Mouse (Mus musculus) adrenal gland, postnatal 10 days (tissue): ENCODE data around the gene Ctbp1. TPM values are rescaled to one million over a fixed set of nuclear protein-coding genes. Genes with fewer than 3 reads are reported as not detected.

Experiments
- DNase-seq: peaks from one replicate; pipeline ENCODE4 v3.0.0; 2021; ENCODE audit warnings: mixed read lengths
- total RNA-seq, 2 experiments: library from RNA; stranded (reverse); gene quantifications; 2 replicates each; pipeline ENCODE4 v1.2.3; 2021

Ctbp1 gene
- total RNA-seq, 2 experiments from 2014 or later, result 202 to 229 TPM

GRCm38 (mm10) chr5:33244377-33244920 lies 30.3 kb downstream of the Ctbp1 start:
- no peak for DNase-seq

- no peak for DNase-seq
Measured at GRCm38 (mm10) chr5:33239934-33240333, 34.9 kb downstream of the Ctbp1 start.

- no peak for DNase-seq
Measured at GRCm38 (mm10) chr5:33239111-33239714, 35.6 kb downstream of the Ctbp1 start.

GRCm38 (mm10) chr5:33238256-33238645 lies 36.5 kb downstream of the Ctbp1 start:
- DNase-seq, result no peak

- no peak for DNase-seq
Measured at GRCm38 (mm10) chr5:33237600-33238255, 37.1 kb downstream of the Ctbp1 start.

GRCm38 (mm10) chr5:33234391-33235031 lies 40.3 kb downstream of the Ctbp1 start:
- DNase-seq, result no peak

- DNase-seq, result no peak
Measured at GRCm38 (mm10) chr5:33232791-33233190, 42.0 kb downstream of the Ctbp1 start.

- no peak for DNase-seq
Measured at GRCm38 (mm10) chr5:33230285-33230684, 44.5 kb downstream of the Ctbp1 start.

GRCm38 (mm10) chr5:33228428-33228827 lies 46.4 kb downstream of the Ctbp1 start:
- no peak for DNase-seq

GRCm38 (mm10) chr5:33225673-33226072 lies 49.1 kb downstream of the Ctbp1 start:
- DNase-seq, result no peak

GRCm38 (mm10) chr5:33224491-33224890 lies 50.3 kb downstream of the Ctbp1 start:
- no peak for DNase-seq

GRCm38 (mm10) chr5:33222841-33223744 lies 51.7 kb downstream of the Ctbp1 start:
- DNase-seq, result no peak

- DNase-seq, result no peak
Measured at GRCm38 (mm10) chr5:33222389-33222788, 52.4 kb downstream of the Ctbp1 start.

- peak; percentile 58 for DNase-seq
Measured at GRCm38 (mm10) chr5:33220350-33221044, 54.3 kb downstream of the Ctbp1 start.

- DNase-seq, result peak; percentile 62
Measured at GRCm38 (mm10) chr5:33219831-33220230, 55.0 kb downstream of the Ctbp1 start.

- DNase-seq, result no peak
Measured at GRCm38 (mm10) chr5:33218746-33219449, 55.9 kb downstream of the Ctbp1 start.

GRCm38 (mm10) chr5:33218081-33218480 lies 56.7 kb downstream of the Ctbp1 start, which contains the start of gene Spon2:
Spon2 (minus strand) TSS chr5:33218455.
- DNase-seq, result no peak

- no peak for DNase-seq
Measured at GRCm38 (mm10) chr5:33217663-33218062, 57.1 kb downstream of the Ctbp1 start.

GRCm38 (mm10) chr5:33214723-33215122 lies 60.1 kb downstream of the Ctbp1 start:
- DNase-seq, result peak; percentile 36

- peak; percentile 61 for DNase-seq
Measured at GRCm38 (mm10) chr5:33211254-33211653, 63.5 kb downstream of the Ctbp1 start.

GRCm38 (mm10) chr5:33210515-33210914 lies 64.3 kb downstream of the Ctbp1 start:
- DNase-seq, result peak; percentile 43
